Mouse (Mus musculus) C2C12 (cell line): ENCODE data around the gene Aasdh.

Experiments used
- CEBPB ChIP-seq: IDR thresholded peaks from one replicate; pipeline ENCODE4 v1.6.1; 2011; ENCODE audit warnings: low read depth, mild to moderate bottlenecking, control low read depth, moderate library complexity
- CTCF ChIP-seq: IDR thresholded peaks from one replicate; pipeline ENCODE4 v1.5.1; 2011; ENCODE audit not compliant: control insufficient read depth, insufficient read depth, insufficient read length
- MAX ChIP-seq: IDR thresholded peaks from one replicate; pipeline ENCODE4 v1.6.1; 2011; ENCODE audit warnings: mild to moderate bottlenecking, control low read depth
- MYOG ChIP-seq: IDR thresholded peaks from one replicate; pipeline ENCODE4 v1.6.1; 2011; ENCODE audit not compliant: control insufficient read depth, insufficient read length; ENCODE audit errors: extremely low read depth
- USF1 ChIP-seq: IDR thresholded peaks from one replicate; pipeline ENCODE4 v1.6.1; 2011; ENCODE audit warnings: low read depth, mild to moderate bottlenecking, control low read depth, moderate library complexity

DNA sequence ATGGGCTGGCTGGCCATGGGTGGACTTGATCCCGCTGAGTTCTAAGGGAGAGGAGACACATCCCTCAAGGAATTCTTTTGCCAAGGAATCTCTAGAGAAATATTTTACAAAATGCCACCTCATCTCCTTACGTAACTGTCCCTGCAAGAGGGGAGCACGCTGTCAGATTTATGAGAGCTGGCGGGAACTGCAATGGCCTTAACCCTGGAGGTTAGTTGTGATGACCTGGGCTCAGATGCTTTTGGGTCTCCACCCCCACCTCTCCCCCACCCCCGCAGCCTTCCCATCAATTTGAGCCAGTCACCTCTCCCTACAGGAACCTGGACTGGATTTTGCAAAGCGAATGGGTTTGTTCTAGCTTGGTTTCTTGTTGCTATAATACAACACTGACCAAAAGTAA is 58.2 kb downstream of the Aasdh start:
- TF ChIP-seq MAX (no peak), CTCF (no peak), USF1 (no peak), MYOG (no peak), CEBPB (no peak)
